Mouse (Mus musculus): ENCODE results near the gene Desi1. TPM values are rescaled to one million over a fixed set of nuclear protein-coding genes. Genes with fewer than 3 reads are reported as not detected.

Desi1 gene
- polyA plus RNA-seq, 1 experiment from 2014 or later, result 30.9 TPM

GRCm38 (mm10) chr15:82016830-82017229, 16.8 kb downstream of the Desi1 start:
- 22% methylated on average over 6 of the region's 6 CpGs for WGBS
- ATAC-seq (ENCODE audit: insufficient number of reproducible peaks, low FRiP score, low TSS enrichment, low read depth), result no peak
- Histone ChIP-seq H3K27me3 (no peaks in the 10 kb centered on the region), H3K36me3 (peaks cover 17% of the 10 kb centered on the region), H3K27ac (peak overlapping the region; percentile 59), H3K4me1 (peaks cover 11% of the 10 kb centered on the region), H3K4me3 (peak overlapping the region; percentile 96), H3K9me3 (no peaks in the 10 kb centered on the region), H3K9ac (peak overlapping the region; percentile 64), H3K4me2 (peak overlapping the region; percentile 89)

- peak; percentile 94 for ATAC-seq (ENCODE audit: insufficient number of reproducible peaks, low FRiP score, low TSS enrichment, low read depth)
- Histone ChIP-seq H3K27ac (peak overlapping the region; percentile 69), H3K27me3 (no peaks in the 10 kb centered on the region), H3K4me1 (peaks cover 11% of the 10 kb centered on the region), H3K36me3 (peaks cover 13% of the 10 kb centered on the region), H3K9ac (peak overlapping the region; percentile 85), H3K9me3 (no peaks in the 10 kb centered on the region), H3K4me3 (peak overlapping the region; percentile 96), H3K4me2 (peak overlapping the region; percentile 89)
- under 1% methylated on average over 51 of the region's 53 CpGs for WGBS
These were observed 17.4 kb downstream of the Desi1 start for GRCm38 (mm10) chr15:82016101-82016808.

- ATAC-seq (ENCODE audit: insufficient number of reproducible peaks, low FRiP score, low TSS enrichment, low read depth), result peak; percentile 50
- H3K9me3 ChIP-seq, result no peaks in the 10 kb centered on the region
- peak overlapping the region; percentile 89 for H3K4me2 ChIP-seq
- WGBS, result under 1% methylated on average over 39 of the region's 39 CpGs
- H3K27ac ChIP-seq, result peak overlapping the region; percentile 69
- H3K4me1 ChIP-seq, result peaks cover 11% of the 10 kb centered on the region
- peak overlapping the region; percentile 96 for H3K4me3 ChIP-seq
- no peaks in the 10 kb centered on the region for H3K27me3 ChIP-seq
- peaks cover 13% of the 10 kb centered on the region for H3K36me3 ChIP-seq
- peak overlapping the region; percentile 85 for H3K9ac ChIP-seq
These were observed 18.1 kb downstream of the Desi1 start for GRCm38 (mm10) chr15:82015392-82016100.

- H3K9me3 ChIP-seq, result no peaks in the 10 kb centered on the region
These were observed 18.8 kb downstream of the Desi1 start for GRCm38 (mm10) chr15:82014745-82015391.

GRCm38 (mm10) chr15:82011947-82012346, 21.7 kb downstream of the Desi1 start:
- 83% methylated on average over 6 of the region's 6 CpGs for WGBS
- peaks cover 11% of the 10 kb centered on the region for H3K4me1 ChIP-seq

More at GRCm38 (mm10) chr15:82014745-82015391, 18.8 kb downstream of the Desi1 start:
- ATAC-seq (ENCODE audit: insufficient number of reproducible peaks, low FRiP score, low TSS enrichment, low read depth), result no peak
- peaks cover 11% of the 10 kb centered on the region for H3K4me1 ChIP-seq
- no peak overlapping the region for H3K27ac ChIP-seq
- H3K27me3 ChIP-seq, result no peaks in the 10 kb centered on the region
- H3K4me3 ChIP-seq, result peak overlapping the region; percentile 96
- 13% methylated on average over 9 of the region's 9 CpGs for WGBS
- peak overlapping the region; percentile 85 for H3K9ac ChIP-seq
- H3K4me2 ChIP-seq, result peak overlapping the region; percentile 89
- peaks cover 10% of the 10 kb centered on the region for H3K36me3 ChIP-seq

GRCm38 (mm10) chr15:82004257-82004656, 29.4 kb downstream of the Desi1 start:
- H3K4me2 ChIP-seq, result no peak overlapping the region

More at GRCm38 (mm10) chr15:82011947-82012346, 21.7 kb downstream of the Desi1 start:
- Histone ChIP-seq H3K36me3 (no peaks in the 10 kb centered on the region; the same call in 1 of the 2 replicates), H3K9me3 (no peaks in the 10 kb centered on the region), H3K27me3 (no peaks in the 10 kb centered on the region), H3K4me2 (no peak overlapping the region), H3K27ac (no peak overlapping the region), H3K4me3 (no peak overlapping the region), H3K9ac (no peak overlapping the region)
- ATAC-seq (ENCODE audit: insufficient number of reproducible peaks, low FRiP score, low TSS enrichment, low read depth), result no peak

GRCm38 (mm10) chr15:81993992-81994391, 39.7 kb downstream of the Desi1 start:
- H3K27me3 ChIP-seq, result no peaks in the 10 kb centered on the region
- H3K9me3 ChIP-seq, result no peaks in the 10 kb centered on the region
- H3K4me3 ChIP-seq, result no peak overlapping the region
- H3K36me3 ChIP-seq, result peaks cover 56% of the 10 kb centered on the region
- ATAC-seq (ENCODE audit: insufficient number of reproducible peaks, low FRiP score, low TSS enrichment, low read depth), result no peak
- no peak overlapping the region for H3K27ac ChIP-seq
- 75% methylated on average over 6 of the region's 6 CpGs for WGBS
- peaks cover 3% of the 10 kb centered on the region; the same call in 1 of the 2 replicates for H3K4me1 ChIP-seq
- no peak overlapping the region for H3K4me2 ChIP-seq
- no peak overlapping the region for H3K9ac ChIP-seq

More at GRCm38 (mm10) chr15:82004257-82004656, 29.4 kb downstream of the Desi1 start:
- Histone ChIP-seq H3K36me3 (peaks cover 33% of the 10 kb centered on the region), H3K9ac (no peak overlapping the region), H3K27ac (no peak overlapping the region), H3K27me3 (no peaks in the 10 kb centered on the region), H3K9me3 (no peaks in the 10 kb centered on the region), H3K4me1 (no peaks in the 10 kb centered on the region), H3K4me3 (no peak overlapping the region)
- ATAC-seq (ENCODE audit: insufficient number of reproducible peaks, low FRiP score, low TSS enrichment, low read depth), result no peak
- WGBS, result 93% methylated on average over 8 of the region's 8 CpGs

GRCm38 (mm10) chr15:81990549-81990948, 43.1 kb downstream of the Desi1 start:
- no peak for ATAC-seq (ENCODE audit: insufficient number of reproducible peaks, low FRiP score, low TSS enrichment, low read depth)
- H3K27ac ChIP-seq, result no peak overlapping the region
- H3K27me3 ChIP-seq, result no peaks in the 10 kb centered on the region
- peaks cover 24% of the 10 kb centered on the region for H3K36me3 ChIP-seq
- H3K4me2 ChIP-seq, result no peak overlapping the region
- no peak overlapping the region for H3K9ac ChIP-seq
- H3K4me3 ChIP-seq, result no peak overlapping the region
- WGBS, result 50% methylated on average over 7 of the region's 7 CpGs
- H3K4me1 ChIP-seq, result peaks cover 3% of the 10 kb centered on the region; the same call in 1 of the 2 replicates
- H3K9me3 ChIP-seq, result no peaks in the 10 kb centered on the region

GRCm38 (mm10) chr15:81989371-81990062, 44.1 kb downstream of the Desi1 start:
- no peak overlapping the region for H3K4me2 ChIP-seq

GRCm38 (mm10) chr15:81987646-81988045, 46.0 kb downstream of the Desi1 start, which contains the start of gene Xrcc6:
TSS of gene Xrcc6 (plus strand) at chr15:81987835.
- H3K4me3 ChIP-seq, result no peak within 1 kb of the TSS
- H3K27ac ChIP-seq, result no peak within 1 kb of the TSS
- no peak for ATAC-seq (ENCODE audit: insufficient number of reproducible peaks, low FRiP score, low TSS enrichment, low read depth)
- peaks cover 3% of the 10 kb centered on the region; the same call in 1 of the 2 replicates for H3K4me1 ChIP-seq
- 70% methylated on average over 3 of the region's 3 CpGs for WGBS
- H3K4me2 ChIP-seq, result no peak within 1 kb of the TSS
- no peak within 1 kb of the TSS for H3K9ac ChIP-seq
- H3K9me3 ChIP-seq, result no peaks in the 10 kb centered on the region
- H3K27me3 ChIP-seq, result no peaks in the 10 kb centered on the region
- H3K36me3 ChIP-seq, result no peaks in the 10 kb centered on the region

More at GRCm38 (mm10) chr15:81989371-81990062, 44.1 kb downstream of the Desi1 start:
- peaks cover 13% of the 10 kb centered on the region for H3K36me3 ChIP-seq
- no peaks in the 10 kb centered on the region for H3K27me3 ChIP-seq
- peaks cover 3% of the 10 kb centered on the region; the same call in 1 of the 2 replicates for H3K4me1 ChIP-seq
- H3K9ac ChIP-seq, result no peak overlapping the region
- ATAC-seq (ENCODE audit: insufficient number of reproducible peaks, low FRiP score, low TSS enrichment, low read depth), result no peak
- H3K9me3 ChIP-seq, result no peaks in the 10 kb centered on the region
- 46% methylated on average over 11 of the region's 11 CpGs for WGBS
- H3K27ac ChIP-seq, result 0 out of 2 replicates have a peak overlapping the region, but pooled peaks have one; percentile 14
- H3K4me3 ChIP-seq, result no peak overlapping the region
